Mouse (Mus musculus) MEL (cell line): ENCODE data around the gene Stard7. TPM values are rescaled to one million over a fixed set of nuclear protein-coding genes. Genes with fewer than 3 reads are reported as not detected.

Experiments used
- DNase-seq: peaks from one replicate; pipeline ENCODE4 v3.0.0; 2011; ENCODE audit warnings: low read depth, low spot score
- H3K27ac ChIP-seq: 2 replicates; pipeline ENCODE4 v1.5.1; 2012; ENCODE audit warnings: low read depth, mild to moderate bottlenecking, control low read depth, low read length, moderate library complexity; ENCODE audit not compliant: control insufficient read depth
- H3K27me3 ChIP-seq, 2 experiments: fragments of 150-350 bp in 1 of 2; sonication (generic) in 1 of 2; 2 replicates each; pipeline ENCODE4 v1.6.1; 2012; ENCODE audit warnings: low read length in 2 of 2, mild to moderate bottlenecking in 2 of 2, improper control_type of control experiment in 1 of 2, moderate library complexity in 1 of 2; ENCODE audit not compliant: insufficient read depth in 2 of 2, control insufficient read depth in 1 of 2
- H3K36me3 ChIP-seq, 2 experiments: 2 replicates each; pipeline ENCODE4 v1.6.1; 2012 to 2014; ENCODE audit warnings: low read length in 2 of 2, improper control_type of control experiment in 1 of 2, inconsistent platforms in 1 of 2, mild to moderate bottlenecking in 1 of 2; ENCODE audit not compliant: insufficient read depth in 2 of 2, control insufficient read depth in 1 of 2
- H3K4me1 ChIP-seq, 2 experiments: fragments of 150-350 bp in 1 of 2; sonication (generic) in 1 of 2; 2 replicates each; pipeline ENCODE4 v1.6.1; 2012; ENCODE audit warnings: low read length in 2 of 2, improper control_type of control experiment in 1 of 2, mild to moderate bottlenecking in 1 of 2; ENCODE audit not compliant: insufficient read depth in 2 of 2, control insufficient read depth in 1 of 2
- H3K4me3 ChIP-seq, 2 experiments: fragments of 150-350 bp in 1 of 2; sonication (generic) in 1 of 2; 2 replicates each; pipeline ENCODE4 v1.5.1; 2012; ENCODE audit warnings: low read depth in 2 of 2, low read length in 2 of 2, mild to moderate bottlenecking in 2 of 2, moderate library complexity in 2 of 2, control low read depth in 1 of 2, improper control_type of control experiment in 1 of 2; ENCODE audit not compliant: control insufficient read depth in 1 of 2, insufficient read depth in 1 of 2
- H3K79me2 ChIP-seq: 2 replicates; pipeline ENCODE4 v1.6.1; 2012; ENCODE audit warnings: mild to moderate bottlenecking, low read length, moderate library complexity; ENCODE audit not compliant: control insufficient read depth, poor library complexity, insufficient read depth
- H3K9ac ChIP-seq: 2 replicates; pipeline ENCODE4 v1.6.1; 2012; ENCODE audit warnings: low read depth, mild to moderate bottlenecking, control low read depth, low read length, moderate library complexity; ENCODE audit not compliant: control insufficient read depth, poor library complexity, severe bottlenecking
- H3K9me3 ChIP-seq: fragments of 150-350 bp; sonication (generic); replicated peaks from 2 replicates; pipeline ENCODE4 v1.6.1; 2012; ENCODE audit warnings: mild to moderate bottlenecking, low read length, improper control_type of control experiment, moderate library complexity; ENCODE audit not compliant: insufficient read depth
- CTCF ChIP-seq, 3 experiments: IDR thresholded peaks in 2 of 3; conservative IDR thresholded peaks in 1 of 3; 2 replicates each; pipeline ENCODE4 v1.5.1; 2011 to 2012; ENCODE audit warnings: low read length in 3 of 3, low read depth in 2 of 3, mild to moderate bottlenecking in 2 of 3, improper control_type of control experiment in 1 of 3, inconsistent platforms in 1 of 3, mixed read lengths in 1 of 3, moderate library complexity in 1 of 3; ENCODE audit not compliant: control insufficient read depth in 1 of 3, insufficient read depth in 1 of 3, poor library complexity in 1 of 3, severe bottlenecking in 1 of 3
- E2F4 ChIP-seq: IDR thresholded peaks from 2 replicates; pipeline ENCODE4 v1.6.1; 2011; ENCODE audit warnings: low read depth, low read length, improper control_type of control experiment, borderline replicate concordance
- ETS1 ChIP-seq: IDR thresholded peaks from 2 replicates; pipeline ENCODE4 v1.6.1; 2012; ENCODE audit warnings: low read depth, mild to moderate bottlenecking, inconsistent platforms, low read length, improper control_type of control experiment, moderate library complexity
- GABPA ChIP-seq: IDR thresholded peaks from 2 replicates; pipeline ENCODE4 v1.6.1; 2012; ENCODE audit warnings: low read depth, mild to moderate bottlenecking, inconsistent platforms, low read length, improper control_type of control experiment, moderate library complexity
- GATA1 ChIP-seq: IDR thresholded peaks from 2 replicates; pipeline ENCODE4 v1.6.1; 2011; ENCODE audit warnings: low read depth, low read length, improper control_type of control experiment
- MEF2A ChIP-seq: IDR thresholded peaks from 2 replicates; pipeline ENCODE4 v1.6.1; 2014; ENCODE audit warnings: low read depth, mild to moderate bottlenecking, inconsistent platforms, low read length, improper control_type of control experiment; ENCODE audit not compliant: poor library complexity, insufficient replicate concordance, severe bottlenecking; ENCODE audit errors: extremely low read depth
- MXI1 ChIP-seq: IDR thresholded peaks from 2 replicates; pipeline ENCODE4 v1.6.1; 2011; ENCODE audit warnings: mild to moderate bottlenecking, low read depth, low read length, improper control_type of control experiment
- MYC ChIP-seq: IDR thresholded peaks from 2 replicates; pipeline ENCODE4 v1.6.1; 2011; ENCODE audit warnings: low read depth, mild to moderate bottlenecking, low read length, improper control_type of control experiment, moderate library complexity
- NELFE ChIP-seq: IDR thresholded peaks from 2 replicates; pipeline ENCODE4 v1.6.1; 2011; ENCODE audit warnings: low read depth, low read length, improper control_type of control experiment
- POLR2A ChIP-seq, 2 experiments: IDR thresholded peaks; 2 replicates each; pipeline ENCODE4 v1.6.1; 2011 to 2012; ENCODE audit warnings: low read length in 2 of 2, mild to moderate bottlenecking in 2 of 2, control low read depth in 1 of 2, improper control_type of control experiment in 1 of 2, low read depth in 1 of 2, moderate library complexity in 1 of 2; ENCODE audit not compliant: control insufficient read depth in 1 of 2, insufficient read depth in 1 of 2, poor library complexity in 1 of 2
- POLR2AphosphoS2 ChIP-seq: IDR thresholded peaks from 2 replicates; pipeline ENCODE4 v1.6.1; 2011; ENCODE audit warnings: low read length, improper control_type of control experiment
- RAD21 ChIP-seq: IDR thresholded peaks from 2 replicates; pipeline ENCODE4 v1.6.1; 2011; ENCODE audit warnings: mild to moderate bottlenecking, low read depth, low read length, improper control_type of control experiment
- RCOR1 ChIP-seq: IDR thresholded peaks from 2 replicates; pipeline ENCODE4 v1.6.1; 2012; ENCODE audit warnings: low read depth, mild to moderate bottlenecking, inconsistent platforms, low read length, improper control_type of control experiment
- SMC3 ChIP-seq: IDR thresholded peaks from 2 replicates; pipeline ENCODE4 v1.6.1; 2011; ENCODE audit warnings: low read depth, low read length, improper control_type of control experiment
- TAL1 ChIP-seq: IDR thresholded peaks from 2 replicates; pipeline ENCODE4 v1.6.1; 2012; ENCODE audit warnings: mild to moderate bottlenecking, inconsistent platforms, low read length, moderate library complexity, mixed read lengths
- TCF12 ChIP-seq: IDR thresholded peaks from 2 replicates; pipeline ENCODE4 v1.6.1; 2014; ENCODE audit warnings: low read depth, mild to moderate bottlenecking, inconsistent platforms, low read length, improper control_type of control experiment, moderate library complexity
- polyA plus RNA-seq, 2 experiments: library from polyadenylated mRNA; stranded (reverse) in 1 of 2; unstranded in 1 of 2; fragments of >175 nt in 1 of 2; fragments of >200 nt in 1 of 2; gene quantifications; 2 replicates each; pipeline versions ENCODE4 v1.2.1 to v1.2.4; 2012; ENCODE audit warnings: low replicate concordance in 2 of 2, low read depth in 1 of 2; ENCODE audit not compliant: insufficient read length in 2 of 2, insufficient read depth in 1 of 2, missing spikeins in 1 of 2
- total RNA-seq: library from RNA; depleted of rRNA; stranded (reverse); fragments of 300-350 nt; gene quantifications from 2 replicates; pipeline ENCODE4 v1.2.3, GENCODE M21; 2012

Stard7 gene
- total and polyA plus RNA-seq, 3 experiments: 87.7 to 134 (median 87.9) TPM

GRCm38 (mm10) chr2:127328090-127328851 lies 58.3 kb downstream of the Stard7 start (continued):
- no peak for TF ChIP-seq GABPA
- TF ChIP-seq NELFE: no peak
- TF ChIP-seq SMC3: no peak
- no peak for TF ChIP-seq POLR2AphosphoS2
- TF ChIP-seq MYC: no peak
- peak; percentile 51; the same call in 1 of the 2 replicates for TF ChIP-seq GATA1
- TF ChIP-seq MEF2A: no peak
- TF ChIP-seq POLR2A (IDR thresholded peaks at IDR 0.05; ENCODE audit: control insufficient read depth in 1 of 2, insufficient read depth in 1 of 2, low read depth in 1 of 2, low read length in 2 of 2, poor library complexity in 1 of 2): no peak
- peak; percentile 94 for TF ChIP-seq TCF12

- DNase-seq: no peak
- H3K9ac ChIP-seq: no peak overlapping the region
- no peak overlapping the region for H3K27ac ChIP-seq
- TF ChIP-seq TAL1: no peak
- no peak for TF ChIP-seq RCOR1
- TF ChIP-seq ETS1: no peak
- TF ChIP-seq CTCF (IDR thresholded peaks at IDR 0.05 in 2 of 3, conservative IDR thresholded peaks at IDR 0.05 in 1 of 3; ENCODE audit: control insufficient read depth in 1 of 3, insufficient read depth in 1 of 3, low read depth in 2 of 3, low read length in 3 of 3, poor library complexity in 1 of 3, severe bottlenecking in 1 of 3): no peak
- no peak for TF ChIP-seq E2F4
- TF ChIP-seq MEF2A: no peak
- TF ChIP-seq POLR2AphosphoS2: no peak
- TF ChIP-seq MXI1: no peak
- TF ChIP-seq RAD21: no peak
- peaks cover 12% of the 10 kb centered on the region for H3K79me2 ChIP-seq
- H3K4me3 ChIP-seq: no peak overlapping the region
- H3K9me3 ChIP-seq: no peaks in the 10 kb centered on the region
- peaks cover 0 to 12% of the 10 kb centered on the region in 2 experiments; a peak in 2 of 4 replicates for H3K36me3 ChIP-seq
- no peaks in the 10 kb centered on the region for H3K27me3 ChIP-seq
- peaks cover 5 to 30% of the 10 kb centered on the region in 2 experiments; a peak in 3 of 4 replicates for H3K4me1 ChIP-seq
Measured at GRCm38 (mm10) chr2:127332807-127333570, 63.0 kb downstream of the Stard7 start.
